Mouse (Mus musculus) ES-Bruce4 (cell line): ENCODE measurements around the gene Fam71f1. TPM values are rescaled to one million over a fixed set of nuclear protein-coding genes. Genes with fewer than 3 reads are reported as not detected.
"Not testable (repeated sequence)": the region's sequence is repeated elsewhere in the genome, so short reads cannot be mapped to it uniquely, and the experiment has no call there.

ENCODE experiments used
- H3K27ac ChIP-seq: 2 replicates; pipeline ENCODE4 v1.5.1; 2012; ENCODE audit warnings: low read length, inconsistent platforms; ENCODE audit not compliant: insufficient read depth
- H3K27me3 ChIP-seq: 2 replicates; pipeline ENCODE4 v1.6.1; 2012; ENCODE audit warnings: mild to moderate bottlenecking, low read length, inconsistent platforms; ENCODE audit not compliant: control insufficient read depth, poor library complexity, insufficient read depth, severe bottlenecking
- H3K36me3 ChIP-seq: 2 replicates; pipeline ENCODE4 v1.6.1; 2012; ENCODE audit warnings: inconsistent platforms, mild to moderate bottlenecking, low read length, moderate library complexity; ENCODE audit not compliant: control insufficient read depth, poor library complexity, insufficient read depth, severe bottlenecking
- H3K4me1 ChIP-seq: one replicate; pipeline ENCODE4 v1.8.1; 2011; ENCODE audit warnings: low read length; ENCODE audit not compliant: control insufficient read depth, insufficient read depth
- H3K4me3 ChIP-seq: 2 replicates; pipeline ENCODE4 v1.5.1; 2011; ENCODE audit warnings: low read depth, mild to moderate bottlenecking, low read length
- H3K9ac ChIP-seq: 2 replicates; pipeline ENCODE4 v1.6.1; 2012; ENCODE audit warnings: low read depth, mild to moderate bottlenecking, inconsistent platforms; ENCODE audit not compliant: poor library complexity, severe bottlenecking
- H3K9me3 ChIP-seq: replicated peaks from 2 replicates; pipeline ENCODE4 v1.6.1; 2012; ENCODE audit warnings: mild to moderate bottlenecking, low read length, inconsistent platforms; ENCODE audit not compliant: control insufficient read depth, poor library complexity, insufficient read depth, severe bottlenecking
- CTCF ChIP-seq: IDR thresholded peaks from one replicate; pipeline ENCODE4 v1.8.1; 2011; ENCODE audit warnings: low read depth, low read length
- EP300 ChIP-seq: IDR thresholded peaks from 2 replicates; pipeline ENCODE4 v1.6.1; 2011; ENCODE audit warnings: low read depth, low read length; ENCODE audit not compliant: insufficient read depth
- POLR2A ChIP-seq: IDR thresholded peaks from one replicate; pipeline ENCODE4 v1.8.1; 2011; ENCODE audit warnings: low read length; ENCODE audit not compliant: insufficient read depth
- polyA plus RNA-seq: library from polyadenylated mRNA; stranded (reverse); fragments of >200 nt; gene quantifications from 2 replicates; pipeline ENCODE4 v1.2.4, GENCODE M21; 2011; ENCODE audit warnings: low read depth; ENCODE audit not compliant: missing spikeins, insufficient read depth, insufficient read length

Fam71f1 gene
- polyA plus RNA-seq, 1 experiment = not detected

DNA sequence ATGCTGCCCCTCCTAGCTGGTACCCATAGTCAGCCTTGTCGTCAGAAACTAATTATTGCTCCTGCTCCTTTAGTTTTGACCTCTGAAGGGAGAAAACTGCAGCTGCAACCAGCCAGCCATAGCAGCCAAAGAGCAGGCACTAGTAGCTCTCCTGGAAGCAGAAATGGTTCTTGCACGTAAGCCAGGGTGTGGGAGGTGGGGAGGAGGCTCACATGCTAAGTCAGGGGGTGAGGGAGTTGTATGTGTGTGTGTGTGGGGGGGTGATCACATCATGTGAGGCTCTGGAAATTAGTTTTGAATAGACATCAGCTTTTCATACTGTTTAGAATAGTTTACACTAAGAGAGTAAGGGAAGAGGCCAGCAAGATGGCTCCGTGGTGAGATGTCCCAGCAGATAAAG, 999 bp upstream of the Fam71f1 start:
- Histone ChIP-seq H3K9ac (no peak overlapping the region), H3K9me3 (no peaks in the 10 kb centered on the region), H3K36me3 (no peaks in the 10 kb centered on the region), H3K4me3 (no peak overlapping the region), H3K27ac (no peak overlapping the region), H3K27me3 (no peaks in the 10 kb centered on the region), H3K4me1 (no peaks in the 10 kb centered on the region)
- TF ChIP-seq EP300 (no peak), CTCF (no peak), POLR2A (no peak)

DNA sequence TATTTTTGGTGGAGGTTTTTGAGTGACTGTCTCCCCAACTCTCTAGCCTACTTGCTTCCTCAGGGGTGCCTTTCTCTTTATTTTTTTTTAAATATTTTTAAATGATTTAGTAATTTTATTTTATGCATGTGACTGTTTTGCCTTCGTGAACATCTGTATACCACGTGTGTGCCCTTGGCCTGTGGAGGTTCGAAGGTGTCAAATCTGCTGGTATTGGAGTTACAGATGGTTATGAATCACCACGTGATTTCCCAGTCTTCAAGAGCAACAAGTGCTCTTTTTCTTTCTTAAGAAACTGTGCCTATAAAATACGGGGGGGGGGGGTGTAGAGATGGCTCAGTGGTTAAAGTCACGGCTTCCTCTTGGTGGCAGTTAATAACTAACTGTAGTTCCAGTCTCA, 2.6 kb downstream of the Fam71f1 start:
- no peaks in the 10 kb centered on the region for H3K9me3 ChIP-seq
- no peaks in the 10 kb centered on the region for H3K27me3 ChIP-seq
- no peak overlapping the region for H3K9ac ChIP-seq
- H3K4me1 ChIP-seq = no peaks in the 10 kb centered on the region
- no peak overlapping the region for H3K4me3 ChIP-seq
- TF ChIP-seq EP300 (no peak), CTCF (no peak), POLR2A (no peak)
- no peaks in the 10 kb centered on the region for H3K36me3 ChIP-seq
- no peak overlapping the region for H3K27ac ChIP-seq

DNA sequence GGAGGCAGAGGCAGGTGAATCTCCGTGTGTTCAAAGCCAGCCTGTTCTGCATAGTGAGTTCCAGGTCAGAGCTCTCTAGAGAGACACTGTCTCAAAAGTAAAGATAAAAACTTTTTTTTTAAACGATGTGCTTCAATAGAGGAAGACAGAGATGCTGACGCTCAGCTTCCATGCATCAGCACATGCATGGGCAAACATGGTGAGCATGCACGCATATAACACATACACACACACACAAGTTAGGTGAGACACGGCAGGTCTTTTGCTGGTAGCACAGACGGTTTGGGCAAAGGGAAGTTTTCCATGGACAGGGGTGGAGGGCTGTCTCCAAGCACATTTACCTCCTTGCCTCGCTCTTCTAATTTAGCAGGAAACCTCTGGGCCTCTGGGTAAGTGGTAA, 3.2 kb downstream of the Fam71f1 start:
- Histone ChIP-seq H3K9me3 (no peaks in the 10 kb centered on the region), H3K9ac (no peak overlapping the region), H3K4me1 (no peaks in the 10 kb centered on the region), H3K4me3 (no peak overlapping the region), H3K36me3 (no peaks in the 10 kb centered on the region), H3K27ac (no peak overlapping the region), H3K27me3 (no peaks in the 10 kb centered on the region)
- TF ChIP-seq POLR2A (no peak), CTCF (no peak), EP300 (no peak)

DNA sequence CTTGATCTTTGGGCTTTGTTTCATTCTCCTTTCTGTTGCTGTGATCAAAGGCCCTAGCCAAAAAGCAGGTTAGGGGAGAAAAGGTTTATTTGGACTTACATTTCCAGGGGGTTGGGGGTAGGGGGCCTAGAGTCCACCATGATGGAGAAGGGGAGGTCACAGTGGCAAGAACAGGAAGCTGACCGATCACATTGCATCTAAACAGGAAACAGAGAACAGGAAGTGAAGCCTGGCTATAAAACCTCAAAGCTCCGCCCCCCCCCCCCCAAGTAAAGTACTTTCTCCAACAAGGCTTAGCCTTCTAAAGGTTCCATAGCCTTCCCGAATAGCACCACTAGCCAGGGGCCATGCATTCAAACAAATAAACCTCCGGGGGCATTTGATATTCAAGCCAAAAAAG, 3.8 kb downstream of the Fam71f1 start:
- Histone ChIP-seq H3K4me3 (no peak overlapping the region), H3K36me3 (no peaks in the 10 kb centered on the region), H3K27me3 (no peaks in the 10 kb centered on the region), H3K9me3 (no peaks in the 10 kb centered on the region), H3K9ac (no peak overlapping the region), H3K4me1 (no peaks in the 10 kb centered on the region), H3K27ac (no peak overlapping the region)
- TF ChIP-seq EP300 = no peak
- no peak for TF ChIP-seq CTCF
- no peak for TF ChIP-seq POLR2A

DNA sequence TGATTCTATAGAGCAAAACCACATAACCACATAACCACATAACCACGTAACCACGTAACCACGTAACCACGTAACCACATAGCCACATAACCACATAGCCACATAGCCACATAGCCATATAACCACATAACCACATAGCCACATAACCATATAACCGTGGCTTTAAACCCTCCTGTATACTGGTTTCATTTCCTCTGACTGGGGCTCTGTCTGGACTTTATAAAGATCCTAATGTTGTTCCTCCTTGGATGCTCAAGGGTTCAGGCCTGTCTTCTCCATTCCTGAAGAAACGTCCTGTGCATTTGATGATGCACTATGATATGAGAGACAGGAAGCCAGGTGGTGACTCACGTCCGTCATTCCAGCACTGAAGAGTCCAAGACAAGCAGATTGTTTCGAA, 8.0 kb downstream of the Fam71f1 start:
- Histone ChIP-seq H3K9ac (no peak overlapping the region), H3K36me3 (no peaks in the 10 kb centered on the region), H3K27ac (no peak overlapping the region), H3K4me3 (no peak overlapping the region), H3K27me3 (no peaks in the 10 kb centered on the region), H3K4me1 (no peaks in the 10 kb centered on the region), H3K9me3 (no peaks in the 10 kb centered on the region)
- TF ChIP-seq EP300 = no peak

DNA sequence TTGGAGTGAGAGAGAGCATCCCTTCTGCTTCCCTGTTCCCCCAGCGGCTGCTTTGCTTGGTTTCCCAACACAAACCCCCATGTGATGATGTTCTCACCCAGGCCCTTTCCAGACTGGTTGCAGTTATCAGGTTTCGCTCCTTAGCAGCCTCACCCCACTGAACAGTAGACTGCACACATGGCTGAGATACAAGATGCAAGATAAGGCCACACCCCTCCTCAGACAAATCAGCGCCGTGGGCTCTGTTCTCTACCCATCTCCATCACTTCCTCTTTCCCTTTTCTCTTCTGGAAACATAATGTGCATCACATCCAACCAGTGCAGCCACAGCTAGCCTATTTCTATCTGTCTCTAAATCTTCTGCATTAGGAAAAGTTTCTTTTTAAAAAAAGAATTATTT, 10.6 kb downstream of the Fam71f1 start:
- H3K9ac ChIP-seq = no peak overlapping the region
- H3K9me3 ChIP-seq = no peaks in the 10 kb centered on the region
- no peaks in the 10 kb centered on the region for H3K36me3 ChIP-seq
- H3K27ac ChIP-seq = no peak overlapping the region
- H3K4me3 ChIP-seq = no peak overlapping the region
- no peaks in the 10 kb centered on the region for H3K27me3 ChIP-seq
- H3K4me1 ChIP-seq = no peaks in the 10 kb centered on the region
- TF ChIP-seq POLR2A = no peak
- TF ChIP-seq EP300 = no peak
- TF ChIP-seq CTCF = no peak

DNA sequence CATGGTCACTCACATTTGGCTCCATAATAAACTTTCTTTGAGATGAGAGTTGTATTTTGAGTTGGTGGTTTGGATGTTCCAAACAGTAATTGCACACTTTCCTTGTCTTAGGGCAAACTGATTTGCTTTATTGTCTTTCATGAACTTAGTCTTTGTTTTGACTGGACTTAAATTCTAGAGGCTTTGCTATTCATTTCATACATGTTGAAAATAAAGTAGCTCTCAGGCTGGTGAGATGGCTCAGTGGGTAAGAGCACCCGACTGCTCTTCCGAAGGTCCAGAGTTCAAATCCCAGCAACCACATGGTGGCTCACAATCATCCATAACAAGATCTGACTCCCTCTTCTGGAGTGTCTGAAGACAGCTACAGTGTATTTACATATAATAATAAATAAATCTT, 27.6 kb downstream of the Fam71f1 start:
- H3K9me3 ChIP-seq, H3K27ac ChIP-seq, H3K27me3 ChIP-seq, H3K4me3 ChIP-seq, H3K9ac ChIP-seq, H3K36me3 ChIP-seq, H3K4me1 ChIP-seq: not testable (repeated sequence)
